Mouse (Mus musculus): ENCODE measurements around the gene Them4.

GRCm38 (mm10) chr3:94342552-94342951 lies 32.7 kb downstream of the Them4 start:
- no peak for TF ChIP-seq CTCF (IDR thresholded peaks at IDR 0.05; ENCODE audit: insufficient read depth, low read depth, low read length)
- TF ChIP-seq POLR2A (IDR thresholded peaks at IDR 0.05; ENCODE audit: insufficient read depth, low read depth, low read length), result no peak

Data from olfactory bulb, adult 2 months (tissue).